Mouse (Mus musculus) layer of hippocampus, adult 2 months (tissue): ENCODE measurements at regions not wholly inside any gene's neighbourhood (a gene's known extent, or its start where the extent isn't known, plus 50 kb on each side); places are given as distances from the start of the nearest gene placed in this dataset.
A peak's percentile ranks its signal among the peaks of the same experiment; 100 is the strongest.

Experiments
- DNase-seq, 2 experiments: peaks; one replicate each; pipeline ENCODE4 v3.0.0; 2022; ENCODE audit warnings: low spot score in 2 of 2
- H3K27ac ChIP-seq: fragments of 200-600 bp; 2 replicates; pipeline ENCODE4 v1.8.1; 2022
- H3K4me3 ChIP-seq: fragments of 200-600 bp; 2 replicates; pipeline ENCODE4 v1.8.1; 2022; ENCODE audit warnings: mild to moderate bottlenecking
- CTCF ChIP-seq: fragments of 200-600 bp; conservative IDR thresholded peaks from 2 replicates; pipeline ENCODE4 v1.8.1; 2022; ENCODE audit warnings: antibody characterized with exemption, mild to moderate bottlenecking, moderate library complexity

- Histone ChIP-seq H3K27ac (no peak overlapping the region), H3K4me3 (no peak overlapping the region)
- no peak for DNase-seq
- no peak for TF ChIP-seq CTCF
These were observed 709.7 kb downstream of the Diaph3 start for GRCm38 (mm10) chr14:86431215-86431816.

GRCm38 (mm10) chr14:86421881-86422280 is 719.2 kb downstream of the Diaph3 start:
- Histone ChIP-seq H3K27ac (no peak overlapping the region), H3K4me3 (no peak overlapping the region)
- no peak for TF ChIP-seq CTCF
- DNase-seq, result no peak

GRCm38 (mm10) chr14:86419959-86420598 is 721.0 kb downstream of the Diaph3 start:
- DNase-seq, result no peak
- no peak for TF ChIP-seq CTCF
- Histone ChIP-seq H3K4me3 (no peak overlapping the region), H3K27ac (no peak overlapping the region)

GRCm38 (mm10) chr14:86396876-86397275 is 744.2 kb downstream of the Diaph3 start:
- Histone ChIP-seq H3K4me3 (no peak overlapping the region), H3K27ac (no peak overlapping the region)
- no peak for DNase-seq
- no peak for TF ChIP-seq CTCF

- H3K27ac ChIP-seq, result no peak overlapping the region
These were observed 745.1 kb downstream of the Diaph3 start for GRCm38 (mm10) chr14:86395951-86396361.

GRCm38 (mm10) chr14:86395531-86395930 is 745.5 kb downstream of the Diaph3 start:
- Histone ChIP-seq H3K4me3 (no peak overlapping the region), H3K27ac (no peak overlapping the region)
- no peak for DNase-seq
- no peak for TF ChIP-seq CTCF

More at GRCm38 (mm10) chr14:86395951-86396361, 745.1 kb downstream of the Diaph3 start:
- no peak for TF ChIP-seq CTCF
- DNase-seq, result no peak
- H3K4me3 ChIP-seq, result no peak overlapping the region

GRCm38 (mm10) chr14:86395068-86395467 is 746.0 kb downstream of the Diaph3 start:
- DNase-seq, result no peak
- H3K27ac ChIP-seq, result no peak overlapping the region
- TF ChIP-seq CTCF, result no peak
- H3K4me3 ChIP-seq, result no peak overlapping the region

- Histone ChIP-seq H3K4me3 (no peak overlapping the region), H3K27ac (no peak overlapping the region)
- no peak for DNase-seq
- no peak for TF ChIP-seq CTCF
These were observed 755.9 kb downstream of the Diaph3 start for GRCm38 (mm10) chr14:86385136-86385535.

- no peak for DNase-seq
- H3K27ac ChIP-seq, result no peak overlapping the region
- no peak for TF ChIP-seq CTCF
- no peak overlapping the region for H3K4me3 ChIP-seq
These were observed 776.0 kb downstream of the Diaph3 start for GRCm38 (mm10) chr14:86365032-86365431.

GRCm38 (mm10) chr14:86360423-86361059 is 780.5 kb downstream of the Diaph3 start:
- H3K4me3 ChIP-seq, result no peak overlapping the region
- DNase-seq, result no peak
- TF ChIP-seq CTCF, result no peak
- no peak overlapping the region for H3K27ac ChIP-seq

- no peak for DNase-seq
- Histone ChIP-seq H3K27ac (peak overlapping the region; percentile 68), H3K4me3 (no peak overlapping the region)
- TF ChIP-seq CTCF, result no peak
These were observed 782.5 kb downstream of the Diaph3 start for GRCm38 (mm10) chr14:86358584-86358983.

- peak; percentile 16 to 49 for DNase-seq
- no peak for TF ChIP-seq CTCF
- Histone ChIP-seq H3K4me3 (no peak overlapping the region), H3K27ac (peak overlapping the region; percentile 86)
These were observed 790.5 kb downstream of the Diaph3 start for GRCm38 (mm10) chr14:86350526-86350925.

GRCm38 (mm10) chr14:86339007-86339406 is 802.0 kb downstream of the Diaph3 start:
- no peak overlapping the region for H3K27ac ChIP-seq
- no peak for DNase-seq
- TF ChIP-seq CTCF, result no peak
- no peak overlapping the region for H3K4me3 ChIP-seq

- TF ChIP-seq CTCF, result no peak
- no peak overlapping the region for H3K4me3 ChIP-seq
- H3K27ac ChIP-seq, result no peak overlapping the region
- DNase-seq, result no peak
These were observed 804.0 kb downstream of the Diaph3 start for GRCm38 (mm10) chr14:86337052-86337451.
